Mouse (Mus musculus): ENCODE measurements at regions not wholly inside any gene's neighbourhood (a gene's known extent, or its start where the extent isn't known, plus 50 kb on each side); places are given as distances from the start of the nearest gene placed in this dataset.

- TF ChIP-seq POLR2A (IDR thresholded peaks at IDR 0.05; ENCODE audit: insufficient read depth, low read depth, low read length) = no peak
- no peak for TF ChIP-seq CTCF (IDR thresholded peaks at IDR 0.05)
- TF ChIP-seq EP300 (IDR thresholded peaks at IDR 0.05; ENCODE audit: insufficient read depth, low read depth, low read length) = no peak
These were observed 78.1 kb downstream of the Bod1 start for GRCm38 (mm10) chr11:31593604-31594003.
